Comparison of ENCODE assay signal across 9 mouse cellular contexts in the genomic region with DNA sequence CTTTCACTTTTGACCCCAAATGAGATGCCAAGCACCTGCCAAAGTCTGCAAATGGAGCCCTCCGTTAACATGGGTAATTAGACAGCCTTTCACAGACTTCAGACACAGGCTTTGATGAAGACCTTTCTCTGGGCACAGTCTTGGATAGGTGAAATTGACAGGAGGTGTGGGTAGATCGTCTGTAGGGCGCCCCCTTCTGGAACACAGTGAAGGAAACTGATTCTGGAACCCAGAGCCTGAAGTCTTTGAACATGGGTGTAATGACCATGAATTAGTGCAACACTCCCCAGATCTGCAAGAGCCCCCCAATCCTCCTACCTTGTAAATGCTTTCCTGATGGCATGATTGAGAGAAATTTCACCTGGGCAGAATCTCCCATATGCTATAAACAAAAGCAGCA.
A peak's percentile ranks its signal among the peaks of the same experiment; 100 is the strongest.
DNase-seq lines count a peak whose midpoint lies in the region; TF ChIP-seq lines count a peak whose summit lies in the region.
"Had no signal": no experiment of that assay in that cellular context is flagged by ENCODE, and none has a peak within 500 bp of the region (broad histone marks: within the 10 kb centered on the region; RNA-seq: fewer than 3 reads in every experiment).

No protein-coding gene starts in this region.

- DNase-seq in adrenal gland, adult 18-20 months (ENCODE audit: low spot score in 2 of 2), result peak; percentile 21 to 33
- DNase-seq in adrenal gland, postnatal 4 days (ENCODE audit: low spot score in 2 of 2), result no peak
- no peak for DNase-seq in left cerebral cortex, adult 2 months (ENCODE audit: extremely low spot score in 1 of 2, low spot score in 2 of 2)
- DNase-seq in left cerebral cortex, postnatal 36 days (ENCODE audit: low spot score in 2 of 2), result no peak
- peak; percentile 53 for DNase-seq in R1 (ENCODE audit: low read depth, low spot score)
- peak; percentile 29 to 71 for DNase-seq in kidney, postnatal 36 days
- DNase-seq in left cerebral cortex, adult 11 months (ENCODE audit: low spot score), result no peak
- no peak for DNase-seq in layer of hippocampus, adult 8-10 months (ENCODE audit: low spot score in 2 of 2)

- intact Hi-C loops in left cerebral cortex, adult 2 months (cut with DNase I), result loop anchor here (2.0 to 5.0 kb wide), 3 partner anchors 91 to 436 kb away; partner anchors contain the start of gene Tns3
- intact Hi-C loops in left cerebral cortex, postnatal 36 days (cut with DNase I), result loop anchor here (2.0 to 5.0 kb wide), 3 partner anchors 96 to 436 kb away; no protein-coding TSS in a partner anchor

- no peak overlapping the region for H3K4me3 ChIP-seq in left cerebral cortex, adult 2 months
- H3K4me3 ChIP-seq: midbrain, embryonic 12.5 days had no signal

- no peak overlapping the region for H3K27ac ChIP-seq in left cerebral cortex, adult 2 months
- H3K27ac ChIP-seq: midbrain, embryonic 12.5 days had no signal

- peak; percentile 21 for TF ChIP-seq CTCF in left cerebral cortex, adult 2 months (IDR thresholded peaks at IDR 0.05)

Comparison
In these comparisons a context has a peak if more than half of its experiments do, and no peak if none do; other contexts are left out.
1. DNase-seq: peak in adrenal gland, adult 18-20 months (2 of 2), R1 (single experiment) and kidney, postnatal 36 days (2 of 2); none in adrenal gland, postnatal 4 days (0 of 2), left cerebral cortex, adult 2 months (0 of 2), left cerebral cortex, postnatal 36 days (0 of 2), left cerebral cortex, adult 11 months (single experiment) and layer of hippocampus, adult 8-10 months (0 of 2).